23 mouse cellular contexts compared by ENCODE assay signal in the genomic region with DNA sequence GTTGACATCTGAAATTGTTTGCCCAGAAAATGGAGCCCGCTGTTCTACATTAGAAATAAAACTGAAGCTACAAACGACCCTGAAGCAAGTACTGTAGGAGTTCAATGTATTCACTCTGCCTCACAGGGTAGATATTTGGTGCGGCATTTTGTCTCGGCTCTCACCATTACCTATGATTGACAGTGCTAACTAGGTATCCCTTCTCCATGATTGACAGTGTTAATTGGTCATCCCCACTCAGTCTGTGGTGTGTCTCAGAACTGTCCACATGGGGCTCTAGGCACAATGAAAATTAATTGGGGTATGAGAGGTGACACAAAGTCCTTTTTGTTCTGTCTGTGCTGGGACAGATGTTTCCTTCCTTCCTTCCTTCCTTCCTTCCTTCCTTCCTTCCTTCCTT.
"Had no signal": no experiment of that assay in that cellular context is flagged by ENCODE, and none has a peak within 500 bp of the region (broad histone marks: within the 10 kb centered on the region; RNA-seq: fewer than 3 reads in every experiment).

No protein-coding gene starts in this region.

- H3K4me1 ChIP-seq: limb, embryonic 10.5 days; limb, embryonic 13.5 days; liver, embryonic 12.5 days; liver, embryonic 15.5 days; lung, embryonic 15.5 days; megakaryocyte, embryonic 14.5 days; midbrain, embryonic 10.5 days had no signal

- H3K4me3 ChIP-seq: layer of hippocampus, adult 2 months; limb, embryonic 10.5 days; limb, embryonic 13.5 days; liver, embryonic 12.5 days; liver, embryonic 15.5 days; lung, embryonic 15.5 days; megakaryocyte, embryonic 14.5 days; midbrain, embryonic 10.5 days; midbrain, embryonic 15.5 days; neural tube, embryonic 13.5 days had no signal

- H3K9me3 ChIP-seq: limb, embryonic 10.5 days; limb, embryonic 13.5 days; liver, embryonic 12.5 days; liver, embryonic 15.5 days; lung, embryonic 15.5 days; megakaryocyte, embryonic 14.5 days; midbrain, embryonic 15.5 days had no signal

- H3K36me3 ChIP-seq: limb, embryonic 10.5 days; limb, embryonic 13.5 days; liver, embryonic 12.5 days; liver, embryonic 15.5 days; lung, embryonic 15.5 days; midbrain, embryonic 10.5 days; midbrain, embryonic 15.5 days; neural tube, embryonic 13.5 days had no signal

- H3K27me3 ChIP-seq: limb, embryonic 13.5 days; liver, embryonic 12.5 days; liver, embryonic 15.5 days; lung, embryonic 15.5 days; megakaryocyte, embryonic 14.5 days; midbrain, embryonic 15.5 days; neural tube, embryonic 13.5 days had no signal

- H3K9ac ChIP-seq: limb, embryonic 13.5 days; liver, embryonic 12.5 days; liver, embryonic 15.5 days; lung, embryonic 15.5 days; midbrain, embryonic 15.5 days; neural tube, embryonic 13.5 days had no signal

- H3K27ac ChIP-seq: kidney, postnatal 0 days; layer of hippocampus, adult 2 months; limb, embryonic 10.5 days; limb, embryonic 13.5 days; liver, embryonic 12.5 days; liver, embryonic 15.5 days; lung, embryonic 15.5 days; midbrain, embryonic 10.5 days; midbrain, embryonic 15.5 days; neural tube, embryonic 13.5 days had no signal

- ATAC-seq: liver, embryonic 12.5 days; midbrain, embryonic 15.5 days had no signal

- H3K4me2 ChIP-seq: limb, embryonic 13.5 days; liver, embryonic 12.5 days; liver, embryonic 15.5 days; lung, embryonic 15.5 days; midbrain, embryonic 15.5 days; neural tube, embryonic 13.5 days had no signal

- DNase-seq: kidney, adult 18-20 months; kidney, postnatal 25 days; layer of hippocampus, adult 9-11 months; liver; lung, adult 18-20 months; lung, postnatal 10 days; lung, postnatal 36 days; right cerebral cortex, adult 18-20 months; right cerebral cortex, postnatal 14 days; right cerebral cortex, postnatal 4 days; spleen, adult 18-20 months; thymus, adult 18-20 months had no signal
